Mouse (Mus musculus) cerebellum, adult 9-10 months (tissue): ENCODE measurements around the gene Pcp2.
A peak's percentile ranks its signal among the peaks of the same experiment; 100 is the strongest.
"Not testable (repeated sequence)": the region's sequence is repeated elsewhere in the genome, so short reads cannot be mapped to it uniquely, and the experiment has no call there.

Source experiments
- DNase-seq: peaks from one replicate; pipeline ENCODE4 v3.0.0; 2022

Pcp2 gene

GRCm38 (mm10) chr8:3609816-3610150 is 15.6 kb downstream of the Pcp2 start:
- no peak for DNase-seq

DNA sequence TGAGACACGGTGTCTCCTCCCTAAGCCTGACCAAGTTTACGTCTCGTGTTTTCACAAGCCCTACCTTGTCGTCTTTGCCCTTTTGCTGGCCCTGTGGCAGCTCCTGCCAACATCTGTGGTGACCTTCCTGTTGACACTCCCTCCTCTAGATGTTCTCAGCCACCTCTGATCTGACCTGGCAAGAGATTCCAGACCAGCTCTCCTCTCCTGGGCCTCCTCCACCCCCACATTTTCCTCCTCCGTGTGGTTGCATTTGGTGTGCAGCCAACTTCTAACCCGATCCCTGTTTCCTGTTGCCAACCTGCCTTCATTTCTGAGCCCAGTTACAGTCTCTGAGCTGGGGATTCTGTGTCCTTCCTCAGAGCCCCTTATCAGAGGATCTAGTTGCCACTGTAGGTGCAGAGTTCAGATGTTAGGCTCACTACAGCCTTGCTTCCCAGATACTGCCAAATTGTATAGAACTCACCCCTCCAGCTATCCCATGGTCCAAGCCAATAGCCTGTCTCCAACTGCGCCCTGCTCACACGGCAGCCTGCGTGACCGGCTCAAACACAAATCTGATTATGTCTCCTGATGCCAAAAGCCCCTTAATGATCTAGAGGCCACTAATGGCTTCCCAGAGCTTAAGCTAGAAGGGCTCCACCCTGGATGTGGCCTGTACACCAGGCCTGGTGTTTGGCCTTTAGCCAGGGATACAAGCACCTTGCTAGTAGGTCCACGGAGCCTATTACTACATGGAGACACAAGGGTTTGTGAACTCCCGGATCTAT is 16.1 kb downstream of the Pcp2 start:
- no peak for DNase-seq

DNA sequence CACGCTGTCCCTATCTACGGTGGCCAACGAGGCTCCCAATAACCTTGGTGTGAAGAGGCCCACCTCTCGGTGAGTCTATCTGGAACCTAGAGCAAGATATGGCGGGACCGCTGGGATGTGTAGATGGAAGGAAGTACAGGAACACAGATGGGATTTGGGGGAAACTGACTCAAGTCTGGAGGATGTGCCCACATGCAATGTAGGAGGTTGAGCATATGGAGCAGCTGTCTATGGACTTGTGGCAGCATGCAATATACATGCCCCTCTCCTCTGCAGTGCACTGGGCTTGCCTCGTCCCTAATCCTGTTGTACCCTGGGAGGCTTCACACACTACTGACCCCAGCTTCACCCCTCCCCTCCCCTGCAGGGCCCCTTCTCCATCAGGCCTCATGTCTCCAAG is 17.5 kb downstream of the Pcp2 start:
- DNase-seq: no peak

GRCm38 (mm10) chr8:3606593-3606992 is 18.8 kb downstream of the Pcp2 start:
- DNase-seq: no peak

- DNase-seq: no peak
Observed at GRCm38 (mm10) chr8:3603439-3603838, 21.9 kb downstream of the Pcp2 start.

- no peak for DNase-seq
Observed at GRCm38 (mm10) chr8:3600401-3600800, 24.9 kb downstream of the Pcp2 start.

DNA sequence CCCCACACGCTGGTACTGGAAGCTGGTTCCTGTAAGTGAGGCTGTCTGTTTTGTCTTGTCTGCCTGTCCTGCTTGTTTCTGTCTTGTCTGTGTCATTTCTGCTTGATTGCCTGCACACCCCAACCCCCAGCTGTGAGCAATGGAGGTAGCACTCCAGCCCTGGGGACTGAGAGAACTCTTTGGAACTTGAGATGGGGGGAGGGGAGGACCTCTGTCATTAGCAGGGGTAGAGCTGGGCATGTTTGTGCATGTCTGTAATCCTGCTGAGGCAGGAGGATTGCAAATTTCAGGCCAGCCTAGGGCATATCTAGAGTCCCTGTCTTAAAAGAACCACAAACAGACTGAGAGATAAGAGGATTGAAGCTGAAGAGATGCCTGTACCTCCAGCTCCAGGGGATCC is 26.1 kb downstream of the Pcp2 start:
- no peak for DNase-seq

- no peak for DNase-seq
Observed at GRCm38 (mm10) chr8:3598054-3598453, 27.3 kb downstream of the Pcp2 start.

DNA sequence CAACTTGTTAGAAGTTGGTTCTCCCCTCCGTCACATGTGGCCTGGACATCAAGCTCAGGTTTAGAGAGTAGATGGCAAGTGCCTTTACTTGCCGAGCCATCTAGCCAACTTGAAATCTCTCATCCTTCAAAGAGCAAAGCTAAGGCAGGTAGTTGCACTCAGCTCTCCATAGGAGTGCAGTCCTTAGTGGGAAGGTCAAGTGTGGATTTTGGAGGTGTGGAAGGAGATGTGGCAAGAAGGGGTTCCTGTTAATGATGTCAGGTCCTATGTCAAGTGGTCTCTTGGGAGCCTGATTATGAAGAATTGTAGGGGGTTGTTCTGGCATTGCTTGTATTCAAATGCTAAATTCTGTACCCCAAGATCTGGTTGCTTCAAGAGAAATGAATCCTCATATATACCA is 30.9 kb downstream of the Pcp2 start:
- DNase-seq: no peak

GRCm38 (mm10) chr8:3593470-3593869 is 31.9 kb downstream of the Pcp2 start:
- no peak for DNase-seq

DNA sequence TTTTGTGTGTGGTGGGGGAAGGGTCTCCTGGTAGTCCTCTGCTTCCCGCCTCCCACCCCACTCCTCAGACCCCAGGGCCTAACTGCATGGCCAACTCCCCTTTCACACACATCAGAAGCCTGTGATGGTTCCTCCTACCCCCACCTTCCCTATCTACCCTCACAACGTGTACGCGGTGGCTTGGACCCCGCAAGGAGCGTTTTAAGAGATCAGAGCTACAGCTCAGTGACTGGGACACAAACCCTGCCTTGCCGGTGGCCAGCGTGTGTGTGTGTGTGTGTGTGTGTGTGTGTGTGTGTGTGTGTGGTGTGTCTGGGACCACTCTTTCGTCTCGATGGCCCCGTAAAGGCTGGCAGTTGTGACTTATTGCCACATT is 37.1 kb downstream of the Pcp2 start:
- no peak for DNase-seq

GRCm38 (mm10) chr8:3587391-3588257 is 37.7 kb downstream of the Pcp2 start:
- DNase-seq: peak; percentile 78

DNA sequence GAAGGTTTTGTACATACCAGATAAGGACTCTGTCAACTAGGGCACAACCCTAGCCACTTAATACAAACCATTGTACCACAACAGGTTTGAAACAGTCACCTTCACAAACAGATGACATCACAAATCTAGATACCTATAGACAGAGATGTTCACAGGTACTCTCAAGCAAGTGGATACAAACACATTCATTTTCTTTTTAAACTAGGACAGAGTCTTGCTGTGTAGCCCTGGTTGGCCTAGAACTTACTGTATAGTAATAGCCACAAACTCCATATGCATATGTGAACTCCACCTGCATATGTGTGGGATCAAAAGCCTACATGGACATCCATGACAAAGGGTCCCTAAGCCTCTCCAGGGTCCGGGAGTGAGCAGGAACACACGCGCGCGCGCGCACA is 38.4 kb downstream of the Pcp2 start, which contains the start of gene Camsap3:
Camsap3 (plus strand) TSS at position 301 of the 398 bp plus-strand sequence.
- no peak for DNase-seq

GRCm38 (mm10) chr8:3586452-3586851 is 38.9 kb downstream of the Pcp2 start:
- no peak for DNase-seq

DNA sequence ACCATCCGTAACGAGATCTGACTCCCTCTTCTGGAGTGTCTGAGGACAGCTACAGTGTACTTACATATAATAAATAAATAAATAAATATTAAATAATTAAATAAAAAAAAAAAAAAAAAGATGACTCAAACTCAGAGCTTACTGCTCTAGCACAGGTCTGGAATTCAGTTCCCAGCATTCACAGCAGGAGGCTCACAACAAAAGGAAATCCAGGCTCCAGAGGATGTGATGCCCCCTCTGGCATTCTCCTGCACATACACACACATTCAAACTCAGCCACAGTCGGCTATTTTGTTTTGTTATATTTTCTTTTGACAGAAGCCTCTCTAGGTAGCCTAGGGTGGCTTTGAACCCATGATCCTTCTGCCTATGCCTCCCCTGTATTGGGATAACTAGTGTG is 43.4 kb downstream of the Pcp2 start:
- not testable (repeated sequence) for DNase-seq

DNA sequence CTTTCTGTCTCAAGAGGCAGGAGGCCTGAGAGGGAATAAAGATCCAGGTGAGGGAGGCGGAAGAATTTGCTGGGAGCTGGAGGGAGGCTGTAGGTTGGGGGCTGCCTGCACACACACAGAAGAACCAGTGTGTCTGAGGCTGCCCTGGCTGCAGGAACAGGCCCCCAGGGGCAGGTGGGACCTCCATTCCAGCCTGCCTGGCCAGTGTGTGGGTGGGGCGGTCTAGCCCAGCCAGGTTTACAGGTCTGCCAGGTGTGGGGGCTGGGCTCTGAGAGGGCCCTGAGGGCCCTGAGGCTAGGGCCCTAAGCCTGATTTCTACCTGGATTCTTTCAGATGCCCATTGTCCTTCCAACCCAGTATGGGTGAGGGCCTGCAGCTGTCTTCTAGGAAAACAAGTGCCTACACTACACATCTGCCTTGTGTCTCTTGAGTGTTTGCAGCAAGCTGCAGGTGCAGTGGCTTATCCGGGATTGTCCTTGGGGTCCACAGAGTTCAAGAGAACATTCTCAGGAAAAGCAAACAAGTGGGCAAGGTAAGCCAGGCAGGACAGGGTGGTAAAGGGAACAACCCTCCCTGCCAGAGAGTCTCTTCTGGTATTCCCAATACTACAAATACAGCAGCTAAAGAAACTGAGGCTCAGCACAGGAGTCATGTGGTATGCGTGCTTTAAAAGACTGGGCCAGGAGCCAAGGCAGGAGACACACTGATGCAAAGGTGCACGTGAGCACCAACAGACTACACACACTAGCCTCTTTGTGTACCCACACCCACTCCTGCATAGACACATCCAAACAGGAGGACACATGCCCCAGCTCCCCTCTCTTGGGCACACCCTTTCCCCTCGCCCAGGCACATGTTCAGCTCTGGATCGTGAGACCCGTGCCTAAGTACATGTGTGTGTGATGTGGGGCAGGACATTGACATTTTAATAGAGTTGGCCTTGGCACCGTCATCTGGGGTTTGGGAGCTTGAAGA is 45.7 kb downstream of the Pcp2 start:
- DNase-seq: no peak

GRCm38 (mm10) chr8:3576211-3576960 is 49.0 kb downstream of the Pcp2 start:
- DNase-seq: no peak

GRCm38 (mm10) chr8:3574546-3574945 is 50.8 kb downstream of the Pcp2 start:
- DNase-seq: no peak
